Mouse (Mus musculus) olfactory bulb, adult 2 months (tissue): ENCODE measurements at regions not wholly inside any gene's neighbourhood (a gene's known extent, or its start where the extent isn't known, plus 50 kb on each side); places are given as distances from the start of the nearest gene placed in this dataset.

Experiments
- CTCF ChIP-seq: fragments of 200-500 bp; IDR thresholded peaks from 2 replicates; pipeline ENCODE4 v1.5.1; 2012; ENCODE audit warnings: low read depth, mild to moderate bottlenecking, low read length, moderate library complexity; ENCODE audit not compliant: insufficient read depth
- POLR2A ChIP-seq: fragments of 200-500 bp; IDR thresholded peaks from 2 replicates; pipeline ENCODE4 v1.6.1; 2012; ENCODE audit warnings: mild to moderate bottlenecking, low read depth, low read length, moderate library complexity; ENCODE audit not compliant: insufficient read depth

DNA sequence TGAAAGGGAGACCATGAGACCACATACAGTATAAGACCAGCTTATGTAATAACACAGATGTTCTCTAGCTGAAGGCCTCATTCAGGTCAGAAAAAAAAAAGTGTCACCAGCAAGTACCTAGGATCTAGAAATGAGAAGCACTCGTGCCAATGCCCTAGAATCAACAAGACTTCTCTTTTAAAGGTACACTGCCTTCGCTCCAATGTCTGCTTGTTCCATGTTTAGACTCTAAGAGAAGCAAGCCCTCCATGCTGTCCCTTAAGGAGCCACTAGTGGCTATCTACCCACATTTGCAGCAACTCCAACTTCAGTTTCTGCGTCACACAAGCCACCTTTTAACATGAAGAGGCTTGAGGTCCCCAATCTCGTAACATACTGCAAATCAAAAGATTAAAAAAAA is 185.4 kb upstream of the Mkln1 start:
- no peak for TF ChIP-seq POLR2A
- TF ChIP-seq CTCF = no peak
